Comparison of ENCODE assay signal across 13 mouse cellular contexts in genomic region chr9:36857476-36858117, GRCm38 (mm10). TPM values are rescaled to one million over a fixed set of nuclear protein-coding genes. Genes with fewer than 3 reads are reported as not detected.
DNase-seq lines count a peak whose midpoint lies in the region; ATAC-seq lines count a peak whose summit lies in the region.
"Had no signal": no experiment of that assay in that cellular context is flagged by ENCODE, and none has a peak within 500 bp of the region (broad histone marks: within the 10 kb centered on the region; RNA-seq: fewer than 3 reads in every experiment).

No protein-coding gene starts in this region.

- WGBS in forebrain, embryonic 13.5 days, result 9% methylated on average over 8 of the region's 8 CpGs

- peaks cover 17% of the 10 kb centered on the region for H3K4me1 ChIP-seq in forebrain, embryonic 13.5 days
- H3K4me1 ChIP-seq: heart, embryonic 13.5 days; stomach, embryonic 15.5 days had no signal

- 0 out of 2 replicates have a peak overlapping the region, but pooled peaks have one; percentile 2 for H3K9ac ChIP-seq in forebrain, embryonic 13.5 days
- H3K9ac ChIP-seq: heart, embryonic 13.5 days; stomach, embryonic 15.5 days had no signal

- H3K36me3 ChIP-seq in forebrain, embryonic 13.5 days (ENCODE audit: poor library complexity, severe bottlenecking), result peaks cover 82% of the 10 kb centered on the region
- H3K36me3 ChIP-seq: heart, embryonic 13.5 days; stomach, embryonic 15.5 days had no signal

- no peak overlapping the region; the same call in 1 of the 2 replicates for H3K27ac ChIP-seq in forebrain, embryonic 13.5 days
- H3K27ac ChIP-seq: heart, embryonic 13.5 days; stomach, embryonic 15.5 days had no signal

- no peak overlapping the region for H3K4me2 ChIP-seq in forebrain, embryonic 13.5 days
- H3K4me2 ChIP-seq: heart, embryonic 13.5 days; stomach, embryonic 15.5 days had no signal

- H3K4me3 ChIP-seq in forebrain, embryonic 13.5 days, result no peak overlapping the region
- H3K4me3 ChIP-seq: heart, embryonic 13.5 days; stomach, embryonic 15.5 days had no signal

- no peaks in the 10 kb centered on the region for H3K9me3 ChIP-seq in forebrain, embryonic 13.5 days (replicated peaks)
- H3K9me3 ChIP-seq: heart, embryonic 13.5 days; stomach, embryonic 15.5 days had no signal

- DNase-seq in thymus, postnatal 14 days, result peak; percentile 18
- no peak for DNase-seq in thymus, postnatal 36 days
- DNase-seq in WW6 (ENCODE audit: low read depth, low spot score), result peak; percentile 16
- DNase-seq in retina, postnatal 1 day, result peak; percentile 26
- no peak for DNase-seq in urinary bladder, postnatal 14 days (ENCODE audit: low spot score)
- DNase-seq in right cerebral cortex, adult 18-20 months, result no peak
- DNase-seq: cerebellum, postnatal 14 days; lung, postnatal 4 days had no signal

- no peaks in the 10 kb centered on the region for H3K27me3 ChIP-seq in forebrain, embryonic 13.5 days
- H3K27me3 ChIP-seq: heart, embryonic 13.5 days; stomach, embryonic 15.5 days had no signal

- ATAC-seq in forebrain, embryonic 13.5 days, result no peak
- ATAC-seq: intestine, embryonic 16.5 days had no signal

RNA-seq across cellular contexts. Expression of gene Fez1, which starts 35.9 kb away (rescaled TPM):
- 601 and 607 TPM in 2 replicates for polyA plus RNA-seq in forebrain, embryonic 13.5 days (2015; fragmentation: Nextera tagmentation; extraction: Ambion mirVana)
- polyA plus RNA-seq: liver, adult 2 months had no signal

Comparison
In these comparisons a context has a peak if more than half of its experiments do, and no peak if none do; other contexts are left out.
1. DNase-seq: peak in thymus, postnatal 14 days (single experiment), WW6 (single experiment) and retina, postnatal 1 day (single experiment); none in thymus, postnatal 36 days (0 of 2), urinary bladder, postnatal 14 days (single experiment) and right cerebral cortex, adult 18-20 months (single experiment).